Mouse (Mus musculus): ENCODE results near the gene Axl.

Gene Axl

GRCm38 (mm10) chr7:25710519-25711130 lies 77.9 kb downstream of the Axl start:
- no peak for DNase-seq (ENCODE audit: low spot score in 2 of 2)

DNA sequence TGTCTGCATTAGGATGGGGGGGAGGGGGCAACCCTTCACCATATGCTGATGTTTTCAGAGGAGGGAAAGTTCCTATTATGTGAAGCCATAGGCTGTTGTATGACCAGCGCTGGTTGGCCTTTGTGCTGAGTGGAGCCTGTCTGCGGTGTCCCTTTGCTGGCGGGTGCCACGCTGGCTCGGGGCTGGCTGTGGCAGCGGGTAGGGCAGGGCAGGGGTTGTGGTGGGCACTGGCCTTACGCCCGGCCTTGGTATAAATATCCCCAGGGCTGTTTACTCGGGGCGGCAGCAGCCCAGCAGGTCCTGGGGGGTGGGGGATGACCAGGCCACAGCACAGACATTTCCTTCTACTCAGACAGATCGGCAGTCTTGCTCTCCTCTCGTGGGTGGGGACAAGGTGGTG lies 78.5 kb downstream of the Axl start:
- DNase-seq (ENCODE audit: low spot score in 2 of 2): no peak

DNA sequence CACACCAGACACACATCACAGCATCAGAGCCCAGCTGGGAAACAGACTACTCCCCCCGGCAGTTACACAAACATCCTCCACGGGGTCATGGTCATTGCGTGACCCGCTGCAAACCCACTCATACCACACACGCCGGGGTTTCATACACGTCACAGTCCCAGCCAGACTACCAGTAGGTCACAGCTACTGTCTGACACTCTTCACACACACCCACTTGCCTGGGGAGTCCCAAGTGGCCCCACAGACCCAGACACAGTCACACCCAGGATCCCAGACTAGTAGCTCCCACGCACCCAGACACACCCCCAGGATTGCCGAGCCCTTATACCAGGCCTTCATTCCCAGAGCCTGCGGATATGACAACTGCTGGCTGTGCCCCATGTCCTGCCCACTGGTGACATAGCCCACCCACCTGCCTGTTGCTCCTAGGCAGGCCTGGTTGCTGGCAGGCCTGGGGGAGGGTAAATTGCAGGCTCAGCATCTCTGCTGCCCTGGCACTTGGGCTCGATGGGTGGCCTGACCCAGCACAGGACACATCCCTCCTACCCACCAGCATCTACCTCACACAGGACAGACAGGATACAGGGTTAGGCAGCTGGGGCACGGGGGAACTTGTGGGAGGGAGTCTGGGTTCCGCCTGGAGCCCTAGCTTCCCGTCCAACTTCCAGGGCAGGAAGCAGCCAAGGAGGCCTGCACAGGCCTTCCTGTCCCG lies 80.8 kb downstream of the Axl start:
- no peak for DNase-seq (ENCODE audit: low spot score in 2 of 2)
